Mouse (Mus musculus) lung, postnatal 25 days (tissue): ENCODE data around the gene Tnfaip8l2.
"Not testable (repeated sequence)": the region's sequence is repeated elsewhere in the genome, so short reads cannot be mapped to it uniquely, and the experiment has no call there.

Experiments used
- DNase-seq: peaks from one replicate; pipeline ENCODE4 v3.0.0; 2022; ENCODE audit warnings: low spot score

The Tnfaip8l2 gene

DNA sequence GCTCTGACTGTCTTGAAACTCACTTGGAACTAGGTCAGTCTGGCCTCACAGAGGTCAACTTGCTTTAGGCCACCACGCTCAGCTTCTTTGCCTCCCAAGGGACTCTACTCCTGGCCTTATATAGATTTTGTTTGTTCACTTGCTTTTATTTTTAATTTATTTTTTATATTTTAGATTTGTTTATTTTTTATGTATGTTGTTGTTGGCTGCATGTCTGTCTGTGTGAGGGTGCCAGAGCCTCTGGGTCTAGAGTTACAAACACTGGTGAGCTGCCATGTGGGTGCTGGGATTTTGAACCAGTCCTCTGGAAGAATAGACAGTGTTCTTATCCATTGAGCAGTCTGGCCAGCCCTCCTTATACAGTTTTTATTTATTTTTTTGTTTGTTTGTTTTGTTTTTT is 29.4 kb downstream of the Tnfaip8l2 start:
- no peak for DNase-seq

DNA sequence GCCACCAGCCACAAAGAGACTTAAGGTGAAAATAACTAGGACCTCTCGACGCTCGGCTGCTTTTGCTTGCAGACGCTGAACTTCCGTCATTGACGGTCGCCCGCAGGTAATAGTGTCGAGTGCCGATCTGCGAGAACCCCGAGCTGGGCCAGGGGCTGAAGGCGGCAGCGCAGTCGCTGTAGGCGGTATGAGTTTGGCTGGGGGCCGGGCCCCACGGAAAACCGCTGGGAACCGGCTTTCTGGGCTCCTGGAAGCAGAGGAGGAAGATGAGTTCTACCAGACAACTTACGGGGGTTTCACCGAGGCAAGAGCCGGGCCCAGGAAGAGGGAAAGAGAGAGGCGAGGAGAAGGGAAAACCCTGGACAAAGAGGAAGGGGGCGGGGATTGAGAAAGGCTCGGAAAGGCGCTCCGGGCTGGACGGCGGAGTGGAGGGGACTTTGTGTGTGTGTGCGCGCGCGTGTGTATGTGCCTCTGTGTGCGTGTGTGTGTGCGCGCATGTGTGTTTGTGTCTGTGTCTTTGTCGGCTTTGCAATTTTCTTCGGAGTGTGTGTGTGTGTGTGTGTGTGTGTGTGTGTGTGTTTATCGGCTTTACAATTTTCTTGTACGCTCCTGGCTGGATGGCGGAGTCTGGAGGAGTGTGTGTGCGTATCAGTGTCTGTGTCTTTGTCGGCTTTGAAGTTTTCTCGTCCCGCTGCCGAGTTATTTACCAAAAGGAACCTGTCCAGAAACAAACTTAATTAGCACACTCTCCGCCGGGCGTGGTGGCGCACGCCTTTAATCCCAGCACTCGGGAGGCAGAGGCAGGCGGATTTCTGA is 31.0 kb downstream of the Tnfaip8l2 start, which contains the start of gene Vps72:
Vps72 (plus strand) TSS at position 112 of the 816 bp plus-strand sequence.
- peak; percentile 93 for DNase-seq

DNA sequence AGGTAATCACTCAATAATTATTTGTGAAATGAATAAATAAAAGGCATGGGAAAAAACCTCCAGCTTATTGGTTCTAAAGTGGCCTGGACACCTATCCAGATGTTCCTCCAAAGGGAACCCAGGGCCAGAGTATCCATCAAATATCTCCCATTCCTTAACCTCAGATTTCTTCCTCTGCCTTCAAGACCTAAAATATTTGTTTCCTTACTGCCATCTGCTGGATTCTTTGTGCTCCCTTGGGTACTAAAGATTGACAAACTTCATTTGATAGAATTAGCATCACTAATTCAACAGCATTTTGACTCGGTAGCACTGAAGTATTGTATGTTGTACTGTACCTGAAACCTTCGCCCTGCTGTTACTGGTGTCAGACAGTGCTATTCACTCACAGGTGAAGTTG is 34.3 kb downstream of the Tnfaip8l2 start:
- DNase-seq, result no peak

DNA sequence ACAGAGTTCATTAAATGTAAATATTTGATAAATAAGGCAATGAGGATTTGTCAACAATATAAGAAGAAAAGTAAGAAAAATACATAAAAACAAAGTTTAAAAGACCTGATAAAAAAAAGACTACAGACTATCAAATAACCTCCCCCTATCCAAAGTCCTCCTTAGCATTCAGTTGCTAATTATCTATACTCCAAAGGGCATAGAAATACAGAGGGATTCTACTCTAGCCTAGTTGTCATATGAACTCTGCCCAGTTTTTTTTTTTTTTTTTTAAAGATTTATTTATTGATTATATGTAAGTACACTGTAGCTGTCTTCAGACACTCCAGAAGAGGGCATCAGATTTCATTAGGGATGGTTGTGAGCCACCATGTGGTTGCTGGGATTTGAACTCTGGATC is 34.9 kb downstream of the Tnfaip8l2 start:
- not testable (repeated sequence) for DNase-seq

DNA sequence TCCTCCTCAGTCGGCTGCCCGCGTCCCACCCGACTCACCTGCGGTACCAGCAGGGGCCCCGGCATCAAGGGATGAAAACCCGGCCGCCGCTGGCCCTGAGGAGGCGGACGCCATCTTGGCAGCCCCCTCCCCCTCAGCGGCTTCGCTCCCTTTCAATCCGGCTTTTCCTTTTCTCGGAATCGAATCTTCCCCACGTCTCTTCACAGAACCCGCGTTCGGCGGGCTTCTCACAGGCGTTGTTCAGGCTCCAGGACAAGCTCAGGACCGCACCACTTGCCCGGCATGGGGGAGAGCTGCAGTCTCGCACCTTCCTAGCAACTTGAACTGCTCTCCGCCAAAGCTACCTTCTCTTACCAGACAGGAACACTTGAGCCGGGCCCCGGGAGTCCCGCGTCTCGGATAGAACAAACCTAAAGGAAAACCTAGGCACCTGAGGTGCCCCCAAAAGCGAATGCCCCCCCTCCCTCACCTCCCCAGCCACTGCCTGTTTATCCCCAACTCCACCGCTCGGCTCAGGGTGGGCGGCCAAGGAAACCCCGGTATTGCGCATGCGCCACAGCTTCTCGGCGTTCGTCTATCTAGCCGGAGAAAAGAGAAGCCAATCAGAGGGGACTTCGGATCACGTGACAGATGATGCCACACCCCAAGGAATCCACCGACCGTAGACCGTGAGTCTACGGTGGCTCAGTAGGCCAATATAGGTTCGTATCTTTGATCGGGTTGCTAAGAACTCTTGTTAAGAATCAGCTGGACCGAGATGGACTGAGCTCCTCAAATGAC is 35.6 kb downstream of the Tnfaip8l2 start, which contains the start of gene Pip5k1a:
Pip5k1a (minus strand) TSS at position 593 of the 780 bp plus-strand sequence.
- peak; percentile 98 for DNase-seq

DNA sequence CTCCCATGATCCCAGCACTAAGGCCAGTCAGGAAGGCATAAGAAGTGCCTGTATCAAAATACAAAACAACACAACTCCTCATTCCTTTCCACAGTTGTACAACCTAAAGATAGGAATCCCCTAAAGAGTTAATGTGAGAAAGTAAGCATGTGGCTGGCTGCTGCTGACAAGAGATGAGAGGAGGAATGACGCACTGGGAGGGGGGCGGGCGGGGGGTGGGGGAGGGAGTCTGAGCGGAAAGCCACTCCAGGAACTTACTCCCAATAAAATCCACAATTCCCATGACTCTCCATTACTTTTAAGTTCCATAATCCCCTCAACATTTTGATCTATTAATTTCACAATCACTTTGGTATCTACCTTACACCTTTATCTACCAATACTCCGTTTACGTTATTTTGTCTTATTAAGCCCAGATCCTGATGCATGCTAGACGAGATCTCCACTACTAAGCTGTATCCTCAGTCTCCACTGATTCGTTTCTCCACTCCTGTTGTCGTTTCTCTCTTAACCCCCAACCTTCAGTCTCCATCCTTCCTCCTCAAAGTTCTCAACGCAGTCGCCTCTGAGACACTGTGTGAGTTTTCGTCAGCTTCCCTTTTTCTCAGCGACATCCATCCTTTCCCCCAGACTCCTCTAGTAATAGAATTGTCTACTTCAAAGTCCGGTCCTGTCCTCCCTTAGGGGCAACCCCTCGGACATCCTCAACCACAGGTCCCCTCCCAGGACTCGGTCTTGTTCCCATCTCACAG is 36.4 kb downstream of the Tnfaip8l2 start:
- DNase-seq, result no peak

DNA sequence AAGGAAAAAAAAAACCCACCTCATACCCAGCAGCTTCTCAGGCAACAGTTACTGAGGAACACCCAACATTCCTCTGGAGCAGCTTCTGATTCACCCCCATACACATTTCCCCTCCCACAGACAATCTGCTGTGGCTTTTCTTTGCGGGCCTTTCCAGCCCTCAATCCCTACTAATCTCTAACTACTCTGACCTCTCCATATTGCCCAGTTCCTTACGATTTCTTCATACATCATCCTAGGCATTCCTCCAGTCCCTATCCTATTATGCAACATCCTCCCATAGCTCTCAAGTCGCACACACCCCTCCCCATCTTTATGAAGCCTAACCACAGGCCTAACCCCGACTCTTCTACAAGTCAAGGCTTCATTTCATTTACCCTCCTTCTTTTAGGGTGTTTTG is 37.0 kb downstream of the Tnfaip8l2 start:
- no peak for DNase-seq

DNA sequence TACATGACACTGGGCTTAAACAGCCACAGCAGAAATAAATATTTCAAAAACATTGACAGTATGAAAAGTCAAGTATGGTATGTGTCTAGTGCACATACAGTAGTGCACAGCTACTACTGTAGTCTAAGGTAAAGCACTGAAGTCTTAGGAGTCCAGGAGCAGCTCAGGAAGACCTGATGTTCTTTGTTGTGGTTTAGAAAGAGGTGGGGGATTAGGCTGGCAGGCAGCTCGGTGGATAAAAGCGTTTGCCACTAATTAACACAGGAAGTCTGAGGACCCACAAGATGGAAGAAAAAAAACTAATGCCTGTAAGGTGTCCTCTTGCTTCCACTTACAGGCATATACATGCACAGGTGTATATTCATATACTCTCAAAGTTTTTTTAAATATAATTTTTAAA is 41.3 kb downstream of the Tnfaip8l2 start:
- DNase-seq, result no peak
